10 mouse cellular contexts compared by ENCODE assay signal in genomic region chr3:108410359-108410714, GRCm38 (mm10). TPM values are rescaled to one million over a fixed set of nuclear protein-coding genes. Genes with fewer than 3 reads are reported as not detected.
DNase-seq lines count a peak whose midpoint lies in the region; ATAC-seq and TF ChIP-seq lines count a peak whose summit lies in the region.
"Had no signal": no experiment of that assay in that cellular context is flagged by ENCODE, and none has a peak within 500 bp of the region (broad histone marks: within the 10 kb centered on the region; RNA-seq: fewer than 3 reads in every experiment).

No protein-coding gene starts in this region.

- no peak overlapping the region for H3K4me3 ChIP-seq in intestine, embryonic 15.5 days (replicated peaks)
- H3K4me3 ChIP-seq in intestine, postnatal 0 days (ENCODE audit: low read depth, low read length): no peak overlapping the region
- peak overlapping the region; percentile 24 for H3K4me3 ChIP-seq in forebrain, embryonic 11.5 days (ENCODE audit: low read depth, low read length)
- H3K4me3 ChIP-seq in limb, embryonic 10.5 days: no peak overlapping the region
- peak overlapping the region; percentile 37 for H3K4me3 ChIP-seq in neural tube, embryonic 15.5 days (replicated peaks)
- H3K4me3 ChIP-seq: lung, embryonic 15.5 days had no signal

- WGBS in intestine, embryonic 15.5 days: 40% methylated on average over 5 of the region's 5 CpGs
- 37% methylated on average over 5 of the region's 5 CpGs for WGBS in intestine, postnatal 0 days
- WGBS in forebrain, embryonic 11.5 days: 4% methylated on average over 5 of the region's 5 CpGs
- 32% methylated on average over 5 of the region's 5 CpGs for WGBS in limb, embryonic 10.5 days
- WGBS in neural tube, embryonic 15.5 days: 6% methylated on average over 5 of the region's 5 CpGs

- H3K27me3 ChIP-seq in intestine, embryonic 15.5 days (replicated peaks): 0 out of 2 replicates have a peak, but pooled peaks cover 4% of the 10 kb centered on the region
- no peaks in the 10 kb centered on the region; the same call in 1 of the 2 replicates for H3K27me3 ChIP-seq in intestine, postnatal 0 days (replicated peaks; ENCODE audit: control insufficient read depth, insufficient read depth, low read length)
- H3K27me3 ChIP-seq in forebrain, embryonic 11.5 days (ENCODE audit: control insufficient read depth, insufficient read depth, low read length): no peaks in the 10 kb centered on the region
- peaks cover 12% of the 10 kb centered on the region for H3K27me3 ChIP-seq in limb, embryonic 10.5 days (ENCODE audit: low read depth, poor library complexity, severe bottlenecking)
- H3K27me3 ChIP-seq in neural tube, embryonic 15.5 days (replicated peaks): no peaks in the 10 kb centered on the region
- H3K27me3 ChIP-seq: lung, embryonic 15.5 days had no signal

- peak overlapping the region; percentile 17; the same call in 1 of the 2 replicates for H3K4me2 ChIP-seq in intestine, embryonic 15.5 days (replicated peaks)
- H3K4me2 ChIP-seq in intestine, postnatal 0 days (replicated peaks; ENCODE audit: low read depth): no peak overlapping the region
- peak overlapping the region; percentile 55 for H3K4me2 ChIP-seq in forebrain, embryonic 11.5 days (ENCODE audit: low read depth, low read length, severe bottlenecking)
- H3K4me2 ChIP-seq in neural tube, embryonic 15.5 days: peak overlapping the region; percentile 76

- peak; percentile 65 for DNase-seq in forebrain, embryonic 11.5 days (ENCODE audit: low spot score)
- DNase-seq in limb, embryonic 10.5 days (ENCODE audit: low spot score): no peak
- DNase-seq in urinary bladder, postnatal 10 days (ENCODE audit: low spot score): no peak
- no peak for DNase-seq in right cerebral cortex, adult 18-20 months
- no peak for DNase-seq in layer of hippocampus, postnatal 25 days (ENCODE audit: extremely low spot score in 1 of 2, low spot score in 1 of 2)
- DNase-seq: gastrocnemius, postnatal 25 days had no signal

- peaks cover 18% of the 10 kb centered on the region for H3K4me1 ChIP-seq in intestine, embryonic 15.5 days (replicated peaks)
- peaks cover 3% of the 10 kb centered on the region; the same call in 1 of the 2 replicates for H3K4me1 ChIP-seq in intestine, postnatal 0 days (replicated peaks; ENCODE audit: control insufficient read depth, insufficient read depth, low read length)
- peaks cover 37% of the 10 kb centered on the region for H3K4me1 ChIP-seq in forebrain, embryonic 11.5 days (replicated peaks; ENCODE audit: control insufficient read depth, insufficient read depth, low read length)
- peaks cover 31% of the 10 kb centered on the region for H3K4me1 ChIP-seq in limb, embryonic 10.5 days
- peaks cover 90% of the 10 kb centered on the region for H3K4me1 ChIP-seq in neural tube, embryonic 15.5 days

- H3K27ac ChIP-seq in intestine, embryonic 15.5 days: no peak overlapping the region
- H3K27ac ChIP-seq in intestine, postnatal 0 days (ENCODE audit: low read depth, low read length): no peak overlapping the region
- peak overlapping the region; percentile 90 for H3K27ac ChIP-seq in forebrain, embryonic 11.5 days (ENCODE audit: low read depth, low read length)
- H3K27ac ChIP-seq in limb, embryonic 10.5 days: peak overlapping the region; percentile 66
- H3K27ac ChIP-seq in neural tube, embryonic 15.5 days (replicated peaks): peak overlapping the region; percentile 85
- H3K27ac ChIP-seq: lung, embryonic 15.5 days had no signal

- no peak overlapping the region; the same call in 1 of the 2 replicates for H3K9ac ChIP-seq in intestine, embryonic 15.5 days
- no peak overlapping the region for H3K9ac ChIP-seq in intestine, postnatal 0 days (ENCODE audit: low read depth, low read length)
- peak overlapping the region; percentile 80 for H3K9ac ChIP-seq in forebrain, embryonic 11.5 days (ENCODE audit: low read length)
- peak overlapping the region; percentile 63 for H3K9ac ChIP-seq in neural tube, embryonic 15.5 days (replicated peaks)
- H3K9ac ChIP-seq: lung, embryonic 15.5 days had no signal

- H3K9me3 ChIP-seq in intestine, embryonic 15.5 days: 0 out of 2 replicates have a peak, but pooled peaks cover 7% of the 10 kb centered on the region
- no peaks in the 10 kb centered on the region for H3K9me3 ChIP-seq in intestine, postnatal 0 days (ENCODE audit: control insufficient read depth)
- peaks cover 22% of the 10 kb centered on the region for H3K9me3 ChIP-seq in forebrain, embryonic 11.5 days (ENCODE audit: control insufficient read depth, low read length)
- peaks cover 11% of the 10 kb centered on the region; the same call in 1 of the 2 replicates for H3K9me3 ChIP-seq in limb, embryonic 10.5 days (replicated peaks)
- no peaks in the 10 kb centered on the region for H3K9me3 ChIP-seq in neural tube, embryonic 15.5 days (replicated peaks)
- H3K9me3 ChIP-seq: lung, embryonic 15.5 days had no signal

- no peak for TF ChIP-seq CTCF in intestine, postnatal 0 days (IDR thresholded peaks at IDR 0.05; ENCODE audit: low read depth)

- no peak for ATAC-seq in intestine, embryonic 15.5 days
- ATAC-seq in intestine, postnatal 0 days: no peak
- ATAC-seq in forebrain, embryonic 11.5 days (replicated peaks; ENCODE audit: low FRiP score): peak; percentile 46
- ATAC-seq in neural tube, embryonic 15.5 days (ENCODE audit: low FRiP score): peak; percentile 25; the same call in 1 of the 2 replicates

- peaks cover 14% of the 10 kb centered on the region; the same call in 1 of the 2 replicates for H3K36me3 ChIP-seq in intestine, embryonic 15.5 days
- no peaks in the 10 kb centered on the region for H3K36me3 ChIP-seq in intestine, postnatal 0 days (ENCODE audit: control insufficient read depth, insufficient read depth)
- peaks cover 35% of the 10 kb centered on the region for H3K36me3 ChIP-seq in forebrain, embryonic 11.5 days (ENCODE audit: control insufficient read depth, insufficient read depth, low read length)
- H3K36me3 ChIP-seq in limb, embryonic 10.5 days: peaks cover 30% of the 10 kb centered on the region
- H3K36me3 ChIP-seq in neural tube, embryonic 15.5 days: peaks cover 41% of the 10 kb centered on the region

RNA-seq across cellular contexts. Expression of gene Celsr2, which starts 5.0 kb away (rescaled TPM):
- 3.2 and 6.1 TPM in 2 replicates for polyA plus RNA-seq in intestine, embryonic 15.5 days (2015; fragmentation: Nextera tagmentation; extraction: Ambion mirVana)
- 0.50 and 1.4 TPM in 2 replicates for polyA plus RNA-seq in intestine, postnatal 0 days (2015; fragmentation: Nextera tagmentation; extraction: Ambion mirVana)
- 52.0 and 68.1 TPM in 2 replicates for polyA plus RNA-seq in forebrain, embryonic 11.5 days (2014; fragmentation: Nextera tagmentation; extraction: Ambion mirVana)
- polyA plus RNA-seq in limb, embryonic 10.5 days (2016; fragmentation: Nextera tagmentation; extraction: Ambion mirVana): 4.0 and 4.4 TPM in 2 replicates
- 34.4 and 35.0 TPM in 2 replicates for polyA plus RNA-seq in neural tube, embryonic 15.5 days (2015; fragmentation: Nextera tagmentation; extraction: Ambion mirVana)
- total RNA-seq in layer of hippocampus, postnatal 25 days (2021): 100 to 1,000 TPM; 172 to 199 TPM

RNA-seq across cellular contexts. Expression of gene Psrc1, which starts 26.7 kb away (rescaled TPM):
- polyA plus RNA-seq in intestine, embryonic 15.5 days (2015; fragmentation: Nextera tagmentation; extraction: Ambion mirVana): 28.8 and 30.3 TPM in 2 replicates
- 3.3 and 5.3 TPM in 2 replicates for polyA plus RNA-seq in intestine, postnatal 0 days (2015; fragmentation: Nextera tagmentation; extraction: Ambion mirVana)
- polyA plus RNA-seq in forebrain, embryonic 11.5 days (2014; fragmentation: Nextera tagmentation; extraction: Ambion mirVana): 99.5 and 102 TPM in 2 replicates
- polyA plus RNA-seq in limb, embryonic 10.5 days (2016; fragmentation: Nextera tagmentation; extraction: Ambion mirVana): 96.6 and 100 TPM in 2 replicates
- 5.5 and 12.4 TPM in 2 replicates for polyA plus RNA-seq in neural tube, embryonic 15.5 days (2015; fragmentation: Nextera tagmentation; extraction: Ambion mirVana)
- 10 to 100 TPM; 15.5 to 17.3 TPM for total RNA-seq in layer of hippocampus, postnatal 25 days (2021)

RNA-seq across cellular contexts. Expression of gene Sars, which starts 34.7 kb away (rescaled TPM):
- 145 and 150 TPM in 2 replicates for polyA plus RNA-seq in intestine, embryonic 15.5 days (2015; fragmentation: Nextera tagmentation; extraction: Ambion mirVana)
- polyA plus RNA-seq in intestine, postnatal 0 days (2015; fragmentation: Nextera tagmentation; extraction: Ambion mirVana): 99.5 and 106 TPM in 2 replicates
- 180 and 189 TPM in 2 replicates for polyA plus RNA-seq in forebrain, embryonic 11.5 days (2014; fragmentation: Nextera tagmentation; extraction: Ambion mirVana)
- 117 and 125 TPM in 2 replicates for polyA plus RNA-seq in limb, embryonic 10.5 days (2016; fragmentation: Nextera tagmentation; extraction: Ambion mirVana)
- polyA plus RNA-seq in neural tube, embryonic 15.5 days (2015; fragmentation: Nextera tagmentation; extraction: Ambion mirVana): 206 and 219 TPM in 2 replicates
- total RNA-seq in layer of hippocampus, postnatal 25 days (2021): 100 to 1,000 TPM; 187 to 207 TPM

RNA-seq across cellular contexts. Expression of gene Mybphl, which starts 45.6 kb away (rescaled TPM):
- not detected in 2 replicates for polyA plus RNA-seq in intestine, embryonic 15.5 days (2015; fragmentation: Nextera tagmentation; extraction: Ambion mirVana)
- polyA plus RNA-seq in intestine, postnatal 0 days (2015; fragmentation: Nextera tagmentation; extraction: Ambion mirVana): not detected in 2 replicates
- not detected in 2 replicates for polyA plus RNA-seq in forebrain, embryonic 11.5 days (2014; fragmentation: Nextera tagmentation; extraction: Ambion mirVana)
- polyA plus RNA-seq in limb, embryonic 10.5 days (2016; fragmentation: Nextera tagmentation; extraction: Ambion mirVana): 0.15 TPM in 1 of 2 replicates, not detected in the other
- 0.15 and 0.19 TPM in 2 replicates for polyA plus RNA-seq in neural tube, embryonic 15.5 days (2015; fragmentation: Nextera tagmentation; extraction: Ambion mirVana)
- 1 to 10 TPM in 1 of 2 experiments, under 1 TPM in 1; 0.49 to 1.1 TPM for total RNA-seq in layer of hippocampus, postnatal 25 days (2021)
- total RNA-seq: gastrocnemius, postnatal 25 days had no signal

Comparison
In these comparisons a context has a peak if more than half of its experiments do, and no peak if none do; other contexts are left out.
1. ATAC-seq: peak in forebrain, embryonic 11.5 days (single experiment) and neural tube, embryonic 15.5 days (single experiment); none in intestine, embryonic 15.5 days (single experiment) and intestine, postnatal 0 days (single experiment).
2. H3K27ac ChIP-seq: peak in forebrain, embryonic 11.5 days (single experiment), limb, embryonic 10.5 days (single experiment) and neural tube, embryonic 15.5 days (single experiment); none in intestine, embryonic 15.5 days (single experiment) and intestine, postnatal 0 days (single experiment).
3. H3K4me3 ChIP-seq: peak in forebrain, embryonic 11.5 days (single experiment) and neural tube, embryonic 15.5 days (single experiment); none in intestine, embryonic 15.5 days (single experiment), intestine, postnatal 0 days (single experiment) and limb, embryonic 10.5 days (single experiment).
4. H3K9ac ChIP-seq: peak in forebrain, embryonic 11.5 days (single experiment) and neural tube, embryonic 15.5 days (single experiment); none in intestine, embryonic 15.5 days (single experiment) and intestine, postnatal 0 days (single experiment).